Mouse (Mus musculus) frontal cortex, adult (tissue): Measurements from ENCODE around the gene Acer2.

Source experiments
- ATAC-seq: cut with Nextera tagmentation; 2 replicates; pipeline ENCODE4 v1.9.2; 2017; ENCODE audit warnings: mild to moderate bottlenecking, moderate library complexity, mixed read lengths; ENCODE audit not compliant: low TSS enrichment

Acer2 gene

GRCm38 (mm10) chr4:86953519-86953918, 79.3 kb downstream of the Acer2 start:
- ATAC-seq: peak; percentile 89

- no peak for ATAC-seq
Observed at GRCm38 (mm10) chr4:86955448-86955847, 81.3 kb downstream of the Acer2 start.

DNA sequence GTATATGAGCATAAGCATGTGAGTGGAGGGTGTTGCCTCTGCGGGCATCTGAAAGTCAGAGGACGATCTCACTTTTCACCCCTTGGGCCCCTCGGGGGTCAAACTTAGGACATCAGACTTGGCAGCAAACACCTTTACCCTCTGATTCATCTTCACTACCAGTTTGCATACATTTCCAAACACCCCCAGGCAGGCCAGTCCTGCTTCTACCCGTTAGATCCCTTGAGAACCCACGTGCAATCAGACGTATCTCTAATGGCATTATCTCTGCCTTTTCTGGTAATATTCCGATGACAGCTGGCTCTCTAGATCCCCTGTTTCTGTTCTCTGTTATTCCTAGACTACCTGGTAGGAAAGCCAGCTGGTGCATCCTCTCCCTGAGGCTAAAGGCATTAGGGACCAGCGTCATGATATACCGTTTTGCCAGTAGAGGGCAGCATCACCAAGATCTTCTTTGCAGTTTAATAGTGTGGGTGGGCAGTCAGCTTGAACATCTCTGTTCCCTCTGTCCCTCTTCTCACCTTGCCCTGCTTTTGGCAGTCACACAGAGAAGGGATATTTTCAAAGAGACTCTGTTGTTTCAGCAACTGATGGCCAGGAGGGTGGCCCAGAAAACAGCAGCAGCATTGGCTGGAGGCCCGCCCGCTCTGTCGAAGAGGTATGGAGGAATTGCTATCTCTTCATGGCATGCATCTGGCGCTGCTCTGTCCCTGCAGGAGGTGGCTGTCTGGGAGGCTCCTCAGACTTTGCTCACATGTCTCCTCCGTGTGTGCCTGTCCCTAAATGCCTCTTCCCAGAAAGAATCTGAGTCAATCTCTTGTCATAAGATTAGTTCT, 83.6 kb downstream of the Acer2 start:
- peak; percentile 91 for ATAC-seq

GRCm38 (mm10) chr4:86977272-86977671, 103.1 kb downstream of the Acer2 start:
- ATAC-seq: peak; percentile 63
